Mouse (Mus musculus) thymus, adult 2 months (tissue): Measurements from ENCODE around the gene Calcrl. TPM values are rescaled to one million over a fixed set of nuclear protein-coding genes. Genes with fewer than 3 reads are reported as not detected.

Source experiments
- DNase-seq: peaks from one replicate; pipeline ENCODE4 v3.0.0; 2021
- H3K27ac ChIP-seq: fragments of 200-500 bp; 2 replicates; pipeline ENCODE4 v1.5.1; 2012; ENCODE audit warnings: low read length, control low read depth; ENCODE audit not compliant: control insufficient read depth, insufficient read depth
- H3K27me3 ChIP-seq: fragments of 200-500 bp; 2 replicates; pipeline ENCODE4 v1.6.1; 2012; ENCODE audit warnings: mild to moderate bottlenecking, low read length, moderate library complexity, mixed read lengths; ENCODE audit not compliant: control insufficient read depth, insufficient read depth
- H3K36me3 ChIP-seq: fragments of 200-500 bp; 2 replicates; pipeline ENCODE4 v1.6.1; 2012; ENCODE audit warnings: mild to moderate bottlenecking, low read length, moderate library complexity; ENCODE audit not compliant: control insufficient read depth, insufficient read depth
- H3K4me1 ChIP-seq: fragments of 200-500 bp; replicated peaks from 2 replicates; pipeline ENCODE4 v1.6.1; 2012; ENCODE audit warnings: low read length; ENCODE audit not compliant: control insufficient read depth, insufficient read depth
- H3K4me3 ChIP-seq: fragments of 200-500 bp; 2 replicates; pipeline ENCODE4 v1.5.1; 2012; ENCODE audit warnings: mild to moderate bottlenecking, low read length, control low read depth, moderate library complexity; ENCODE audit not compliant: control insufficient read depth, insufficient read depth
- CTCF ChIP-seq: fragments of 200-500 bp; IDR thresholded peaks from 2 replicates; pipeline ENCODE4 v1.5.1; 2012; ENCODE audit warnings: mild to moderate bottlenecking, control low read depth, low read length, moderate library complexity, borderline replicate concordance; ENCODE audit not compliant: control insufficient read depth, poor library complexity, insufficient read depth; ENCODE audit errors: extremely low read depth
- POLR2A ChIP-seq: fragments of 200-500 bp; IDR thresholded peaks from 2 replicates; pipeline ENCODE4 v1.6.1; 2012; ENCODE audit warnings: mild to moderate bottlenecking, low read length, control low read depth, moderate library complexity; ENCODE audit not compliant: control insufficient read depth, poor library complexity, insufficient read depth; ENCODE audit errors: extremely low read depth
- WGBS: fragments of 180-500 bp; shearing (Covaris S2); methylation state at CpG from one replicate; pipeline ENCODE4 v1.1.7; 2018; 5-methylcytosine and 5-hydroxymethylcytosine counted together
- polyA plus RNA-seq: library from polyadenylated mRNA; depleted of rRNA; stranded (reverse); fragments of >200 nt; gene quantifications from 2 replicates; pipeline ENCODE4 v1.2.3, GENCODE M21; 2012

The Calcrl gene
- polyA plus RNA-seq, 1 experiment: 8.7 TPM

DNA sequence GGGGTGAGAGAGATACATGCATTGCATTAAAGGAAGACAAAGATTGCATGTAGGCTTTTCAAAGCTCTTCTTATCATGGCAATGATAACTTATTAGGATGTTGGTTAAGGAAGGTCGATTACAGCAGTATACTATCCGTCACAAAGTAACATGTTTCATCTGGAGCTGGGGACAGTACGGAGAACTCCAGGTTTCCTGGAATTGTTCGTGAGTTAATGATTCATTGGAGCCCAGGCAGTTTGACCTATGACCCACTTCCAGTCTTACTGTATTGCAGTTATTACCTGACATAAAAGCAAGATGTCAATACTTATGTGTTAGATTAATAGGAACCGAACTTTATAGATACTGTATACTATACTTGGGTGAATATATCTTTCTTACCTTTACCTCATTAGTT, 46.5 kb downstream of the Calcrl start:
- H3K27me3 ChIP-seq: no peaks in the 10 kb centered on the region
- no peak for DNase-seq
- no peak for TF ChIP-seq POLR2A
- TF ChIP-seq CTCF: no peak
- H3K36me3 ChIP-seq: peaks cover 8% of the 10 kb centered on the region
- no peak overlapping the region for H3K27ac ChIP-seq
- no peak overlapping the region for H3K4me3 ChIP-seq
- H3K4me1 ChIP-seq: no peaks in the 10 kb centered on the region
- WGBS: 93% methylated on average over 5 of the region's 5 CpGs

DNA sequence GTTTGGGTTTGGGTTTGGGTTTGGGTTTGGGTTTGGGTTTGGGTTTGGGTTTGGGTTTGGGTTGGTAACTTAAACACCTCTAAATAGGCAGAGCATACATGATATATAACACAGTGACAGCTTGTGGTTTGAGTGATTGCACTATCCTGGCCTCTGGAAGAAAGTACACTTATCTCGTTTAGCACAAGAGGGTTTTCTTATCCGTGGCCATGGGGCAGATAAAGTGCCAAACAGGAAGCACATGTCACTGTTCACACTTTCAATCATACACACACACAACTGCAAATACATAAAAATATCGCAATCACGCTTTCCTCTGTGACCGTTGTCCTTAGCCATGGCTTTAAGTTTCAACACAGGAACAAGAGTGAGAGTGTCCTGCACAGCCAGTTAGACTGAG, 56.0 kb downstream of the Calcrl start:
- Histone ChIP-seq H3K4me3 (no peak overlapping the region), H3K4me1 (no peaks in the 10 kb centered on the region), H3K27ac (no peak overlapping the region), H3K36me3 (peaks cover 24% of the 10 kb centered on the region), H3K27me3 (no peaks in the 10 kb centered on the region)
- no peak for TF ChIP-seq POLR2A
- no peak for TF ChIP-seq CTCF
- no peak for DNase-seq
- 63% methylated on average over 5 of the region's 5 CpGs for WGBS

- TF ChIP-seq CTCF: no peak
- no peak for TF ChIP-seq POLR2A
- Histone ChIP-seq H3K36me3 (peaks cover 12% of the 10 kb centered on the region), H3K27me3 (no peaks in the 10 kb centered on the region), H3K4me1 (no peaks in the 10 kb centered on the region), H3K4me3 (no peak overlapping the region), H3K27ac (no peak overlapping the region)
- no peak for DNase-seq
Observed at GRCm38 (mm10) chr2:84366742-84367141, 58.5 kb downstream of the Calcrl start.

GRCm38 (mm10) chr2:84365266-84365665, 59.9 kb downstream of the Calcrl start:
- TF ChIP-seq POLR2A (no peak), CTCF (no peak)
- DNase-seq: no peak
- Histone ChIP-seq H3K27me3 (no peaks in the 10 kb centered on the region), H3K4me3 (no peak overlapping the region), H3K4me1 (no peaks in the 10 kb centered on the region), H3K27ac (no peak overlapping the region), H3K36me3 (peaks cover 17% of the 10 kb centered on the region)
- WGBS: 95% methylated on average over 3 of the region's 3 CpGs

DNA sequence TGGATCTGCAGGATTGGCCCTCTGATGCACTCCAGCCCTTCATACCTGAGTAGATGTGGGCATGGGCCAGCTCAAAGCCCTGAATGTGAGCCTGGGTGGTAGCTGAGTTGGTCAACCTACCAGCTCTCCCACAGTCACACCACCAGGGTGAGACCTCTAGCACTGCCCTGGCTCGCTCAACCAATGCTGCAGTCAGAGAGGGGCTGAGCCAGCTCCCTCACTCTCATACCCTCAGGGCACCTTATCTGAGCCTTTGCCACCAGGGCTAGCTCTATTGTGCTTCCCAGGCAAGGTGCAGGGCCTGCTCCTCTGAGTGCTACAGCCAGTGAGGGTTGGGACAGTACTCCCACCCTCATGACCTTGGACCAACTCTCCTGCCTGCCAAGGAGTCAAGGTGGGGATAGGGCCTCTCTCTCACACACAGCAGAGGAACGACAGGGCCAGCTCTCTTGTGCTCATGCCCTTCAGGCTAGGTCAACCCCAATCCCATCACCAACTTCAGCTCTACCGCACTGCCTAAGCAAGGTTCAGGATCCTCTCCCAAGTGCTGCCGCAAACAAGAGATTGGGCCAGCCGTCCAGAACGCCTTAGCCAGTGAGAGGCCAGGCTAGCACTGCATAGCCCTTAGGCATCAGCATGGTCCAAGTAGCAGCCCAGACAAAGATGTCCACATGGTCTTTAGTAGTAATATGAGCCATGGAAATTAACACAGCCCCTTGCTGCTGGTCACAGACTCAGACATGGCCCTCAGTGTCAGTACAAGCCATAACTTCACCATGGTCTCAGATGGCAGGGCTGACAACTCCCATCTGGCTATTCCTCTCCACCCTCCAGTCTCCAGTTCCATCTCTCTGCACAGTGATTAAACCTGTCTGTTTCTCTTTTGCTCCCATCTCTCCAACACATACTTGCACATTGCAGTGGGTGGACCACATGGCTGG, 62.2 kb downstream of the Calcrl start:
- H3K4me1 ChIP-seq: no peaks in the 10 kb centered on the region
- no peak for DNase-seq
- H3K27ac ChIP-seq: no peak overlapping the region
- TF ChIP-seq CTCF (no peak), POLR2A (no peak)
- no peak overlapping the region for H3K4me3 ChIP-seq
- H3K36me3 ChIP-seq: 0 out of 2 replicates have a peak, but pooled peaks cover 5% of the 10 kb centered on the region
- H3K27me3 ChIP-seq: no peaks in the 10 kb centered on the region
- 97% methylated on average over 6 of the region's 6 CpGs for WGBS

DNA sequence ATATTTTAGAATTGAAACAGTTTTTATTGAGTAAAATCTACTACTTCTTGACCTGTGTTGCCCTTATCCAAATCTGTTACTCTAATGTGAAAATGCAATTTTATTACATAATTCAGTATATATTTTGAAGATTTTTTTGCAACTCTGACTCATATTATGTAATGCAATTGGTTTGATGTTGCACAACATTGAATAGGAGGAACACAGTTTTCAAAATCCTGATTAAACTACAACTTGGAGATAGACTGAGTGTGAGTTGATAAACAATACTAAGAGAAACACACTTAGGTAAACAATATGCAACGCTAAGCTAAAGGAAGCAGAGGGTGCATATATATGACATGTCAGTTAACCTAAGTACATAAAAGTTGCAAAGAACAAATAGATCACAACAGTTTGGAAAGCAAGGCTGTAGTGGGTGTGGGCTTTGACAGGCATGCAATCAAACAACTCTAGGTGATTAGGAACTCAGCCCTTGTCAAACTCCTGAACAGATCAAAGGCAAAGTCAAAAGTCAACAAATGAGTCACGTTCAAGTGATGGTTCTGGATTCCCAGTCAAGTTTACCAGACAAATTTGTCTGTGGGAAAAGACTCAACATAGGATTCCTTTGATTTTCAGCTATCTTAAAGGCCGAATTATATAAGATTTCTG, 66.4 kb downstream of the Calcrl start:
- 86% methylated on average over 3 of the region's 3 CpGs for WGBS
- no peaks in the 10 kb centered on the region for H3K27me3 ChIP-seq
- TF ChIP-seq POLR2A: no peak
- no peak for TF ChIP-seq CTCF
- no peaks in the 10 kb centered on the region for H3K4me1 ChIP-seq
- no peak overlapping the region for H3K27ac ChIP-seq
- 0 out of 2 replicates have a peak, but pooled peaks cover 5% of the 10 kb centered on the region for H3K36me3 ChIP-seq
- no peak overlapping the region for H3K4me3 ChIP-seq
- no peak for DNase-seq
